Mouse (Mus musculus): ENCODE measurements around the gene Pde4b. TPM values are rescaled to one million over a fixed set of nuclear protein-coding genes. Genes with fewer than 3 reads are reported as not detected.

The Pde4b gene
- total RNA-seq, 1 experiment from 2014 or later: 214 TPM

DNA sequence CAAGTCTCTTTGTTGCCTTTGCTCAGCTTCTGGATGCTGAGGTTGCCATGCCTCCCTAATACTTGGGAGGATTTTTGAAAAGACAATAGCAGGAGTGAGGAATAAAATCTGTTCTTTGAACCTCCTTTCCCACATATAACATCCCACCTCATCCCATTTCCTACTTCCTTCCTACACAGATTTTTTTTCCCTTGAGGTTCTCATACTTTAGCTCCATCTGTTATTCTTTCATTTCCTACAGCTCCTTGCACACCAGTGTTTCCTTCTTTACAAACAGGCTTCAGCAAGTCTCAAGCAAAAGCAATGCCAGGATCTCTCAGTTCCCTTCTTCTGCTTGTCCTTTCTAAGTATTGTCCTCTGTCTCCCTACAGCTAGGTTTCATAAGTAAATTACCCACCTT lies 71.8 kb downstream of the Pde4b start:
- ATAC-seq (replicated peaks in 1 of 2; ENCODE audit: insufficient read depth in 1 of 2, low FRiP score in 2 of 2, low TSS enrichment in 1 of 2, low read depth in 1 of 2, poor library complexity in 2 of 2, severe bottlenecking in 2 of 2): no peak

DNA sequence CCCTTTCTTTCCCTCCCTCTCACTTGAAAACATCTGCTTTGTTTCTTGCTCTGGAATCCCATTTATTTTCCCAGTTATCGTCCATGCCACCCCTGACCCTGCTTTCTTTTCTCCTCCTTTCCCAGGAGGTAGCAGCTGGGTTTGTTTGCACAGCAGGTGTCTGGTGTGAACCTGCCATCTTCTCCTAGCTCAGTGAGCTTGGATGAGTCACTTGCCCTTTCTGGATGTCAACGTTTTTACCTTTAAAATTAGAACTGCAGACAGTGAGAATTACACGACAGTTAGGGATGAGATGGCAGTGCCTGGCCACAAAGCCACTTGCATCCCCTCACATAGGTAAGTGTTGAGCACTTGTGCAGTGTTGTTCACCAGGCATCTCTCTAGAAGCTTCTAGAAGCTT lies 84.3 kb downstream of the Pde4b start:
- no peak for ATAC-seq (replicated peaks in 1 of 2; ENCODE audit: insufficient read depth in 1 of 2, low FRiP score in 2 of 2, low TSS enrichment in 1 of 2, low read depth in 1 of 2, poor library complexity in 2 of 2, severe bottlenecking in 2 of 2)

DNA sequence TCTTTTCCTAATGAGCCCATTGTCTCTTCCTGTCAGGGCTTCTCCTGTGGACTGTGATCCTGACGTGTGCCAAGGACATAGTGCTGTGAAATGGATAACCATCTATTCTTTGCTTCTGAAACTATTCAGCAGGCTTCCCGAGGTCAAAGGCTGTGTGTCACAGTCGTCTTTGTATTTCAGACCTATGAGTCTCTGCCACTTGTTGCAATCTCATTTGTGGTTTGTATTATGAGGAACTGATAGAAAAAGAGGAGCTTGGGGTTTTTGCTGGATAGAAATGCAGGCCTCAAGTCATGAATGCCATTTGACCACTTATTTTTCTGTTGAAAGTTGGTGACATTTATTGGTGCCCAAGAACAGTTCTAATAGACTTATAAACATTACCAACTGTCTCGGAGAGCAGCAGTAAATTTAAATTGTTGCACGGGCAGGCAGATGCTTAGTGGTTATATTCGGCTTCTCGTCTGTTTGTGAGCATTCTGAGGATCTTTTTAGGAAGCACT lies 85.4 kb downstream of the Pde4b start:
- 0 out of 4 replicates have a peak, but pooled peaks of 1 of the 2 experiments have one; percentile 7 for ATAC-seq (replicated peaks in 1 of 2; ENCODE audit: insufficient read depth in 1 of 2, low FRiP score in 2 of 2, low TSS enrichment in 1 of 2, low read depth in 1 of 2, poor library complexity in 2 of 2, severe bottlenecking in 2 of 2)

DNA sequence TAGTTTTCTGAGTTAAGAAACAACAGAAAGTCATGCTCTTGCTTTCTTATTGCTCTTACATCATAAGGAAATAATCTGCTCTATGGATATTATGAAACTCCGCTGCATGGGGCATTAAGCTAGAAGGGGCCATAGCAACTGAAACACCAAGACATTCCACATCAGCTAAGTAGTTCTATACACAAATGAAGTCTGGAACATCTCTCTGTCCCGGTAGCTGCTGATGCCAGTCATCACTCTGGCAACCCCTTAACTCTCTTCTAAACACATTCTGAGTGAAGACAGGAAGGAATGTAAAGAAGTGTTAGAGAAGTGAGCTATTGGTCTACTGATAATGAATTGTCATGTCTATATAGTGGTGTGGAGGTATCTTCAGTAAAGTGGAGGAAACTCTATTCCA lies 88.6 kb downstream of the Pde4b start:
- ATAC-seq (replicated peaks in 1 of 2; ENCODE audit: insufficient read depth in 1 of 2, low FRiP score in 2 of 2, low TSS enrichment in 1 of 2, low read depth in 1 of 2, poor library complexity in 2 of 2, severe bottlenecking in 2 of 2): no peak

DNA sequence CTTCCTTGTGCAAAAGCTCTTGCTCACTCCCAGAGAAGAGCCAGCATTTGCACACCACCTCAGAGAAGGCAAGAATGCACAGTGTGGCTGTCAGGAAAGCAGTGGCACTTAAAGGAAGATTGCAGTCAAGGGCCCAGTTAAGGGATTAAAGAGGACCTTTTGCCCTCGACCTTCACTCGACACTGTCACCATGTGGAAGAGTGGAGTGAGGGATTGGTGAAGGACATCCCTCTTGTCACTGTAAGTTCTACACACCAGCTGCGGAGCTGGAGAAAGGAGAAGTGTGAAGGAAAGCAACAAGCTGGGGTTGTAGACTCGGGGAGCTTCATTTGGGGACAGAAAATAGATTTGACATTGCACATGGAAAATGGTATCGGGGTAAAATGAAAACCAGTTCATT lies 89.9 kb downstream of the Pde4b start:
- no peak for ATAC-seq (replicated peaks in 1 of 2; ENCODE audit: insufficient read depth in 1 of 2, low FRiP score in 2 of 2, low TSS enrichment in 1 of 2, low read depth in 1 of 2, poor library complexity in 2 of 2, severe bottlenecking in 2 of 2)

DNA sequence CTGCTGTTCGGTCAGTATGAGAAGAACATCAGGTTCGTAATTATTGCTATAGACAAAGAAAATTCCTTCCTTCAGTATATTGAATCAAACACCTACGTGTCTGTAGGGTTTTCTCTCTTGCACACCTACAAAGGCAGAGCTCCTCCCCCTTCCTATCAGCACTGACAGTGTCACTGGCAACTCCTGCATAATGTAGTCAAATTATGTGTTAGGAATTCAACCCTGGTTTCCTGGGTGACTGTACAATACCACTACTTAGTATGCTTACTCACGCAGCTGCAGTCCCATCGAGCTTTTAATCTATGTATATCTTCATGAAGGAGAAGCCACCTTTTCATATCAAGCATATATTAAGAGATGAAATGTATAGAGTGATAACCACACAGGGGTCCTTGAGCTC lies 99.5 kb downstream of the Pde4b start:
- ATAC-seq (replicated peaks in 1 of 2; ENCODE audit: insufficient read depth in 1 of 2, low FRiP score in 2 of 2, low TSS enrichment in 1 of 2, low read depth in 1 of 2, poor library complexity in 2 of 2, severe bottlenecking in 2 of 2): no peak

DNA sequence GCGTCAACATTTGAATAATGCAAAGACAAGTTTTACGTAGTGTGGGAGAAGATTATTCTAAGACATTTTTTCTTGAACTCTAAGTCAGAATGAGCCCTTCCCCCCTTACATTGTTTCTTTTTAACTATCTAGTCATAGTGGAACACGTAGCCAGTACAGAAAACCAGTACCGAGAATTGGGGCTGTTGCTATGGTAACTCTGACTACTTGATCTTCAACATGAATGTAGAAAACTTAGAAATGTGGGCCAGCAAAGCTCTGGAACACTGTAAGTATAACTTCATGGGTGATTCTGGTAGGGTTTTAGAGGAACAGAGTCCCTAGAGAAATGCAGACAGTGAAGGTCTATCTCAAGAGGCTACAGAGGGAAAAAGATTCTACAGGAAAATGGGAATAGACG lies 110.4 kb downstream of the Pde4b start:
- no peak for ATAC-seq (replicated peaks in 1 of 2; ENCODE audit: insufficient read depth in 1 of 2, low FRiP score in 2 of 2, low TSS enrichment in 1 of 2, low read depth in 1 of 2, poor library complexity in 2 of 2, severe bottlenecking in 2 of 2)

DNA sequence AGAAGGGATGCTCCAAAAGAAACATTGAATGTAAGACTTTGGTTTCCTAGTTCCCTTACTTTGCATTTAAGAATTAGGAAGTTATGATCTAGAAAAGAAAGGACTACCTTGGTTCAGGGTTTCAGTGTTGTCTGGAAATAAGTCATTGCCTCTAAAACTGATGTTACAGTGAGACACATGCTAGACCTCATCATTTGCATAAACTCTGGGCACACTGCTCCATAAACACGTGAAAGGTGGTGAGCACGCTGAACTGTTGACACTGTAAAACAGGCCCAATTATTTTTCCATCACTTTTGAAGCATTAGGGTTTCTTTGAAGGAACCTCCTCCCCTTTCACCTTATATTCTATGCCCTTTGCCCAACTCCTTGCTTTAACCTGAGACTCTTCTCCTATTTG lies 122.4 kb downstream of the Pde4b start:
- ATAC-seq (replicated peaks in 1 of 2; ENCODE audit: insufficient read depth in 1 of 2, low FRiP score in 2 of 2, low TSS enrichment in 1 of 2, low read depth in 1 of 2, poor library complexity in 2 of 2, severe bottlenecking in 2 of 2): no peak

DNA sequence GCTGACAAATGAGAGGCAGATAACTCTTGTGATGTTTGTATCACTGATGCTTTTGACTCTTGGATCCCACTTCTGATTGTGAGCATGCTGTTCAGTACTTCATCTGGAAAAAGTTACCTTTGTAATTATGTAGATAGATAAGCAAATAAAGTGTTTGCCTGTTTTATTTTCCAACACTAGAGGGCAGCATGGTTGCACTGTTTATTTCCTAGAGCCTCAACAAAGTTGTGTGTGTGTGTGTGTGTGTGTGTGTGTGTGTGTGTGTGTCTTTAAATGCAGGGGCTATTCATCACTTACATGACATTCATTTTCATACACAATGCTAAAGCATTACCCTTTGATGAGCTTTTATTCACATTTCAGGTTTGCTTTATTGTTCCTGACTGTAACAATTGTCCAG lies 139.4 kb downstream of the Pde4b start:
- no peak for ATAC-seq (replicated peaks in 1 of 2; ENCODE audit: insufficient read depth in 1 of 2, low FRiP score in 2 of 2, low TSS enrichment in 1 of 2, low read depth in 1 of 2, poor library complexity in 2 of 2, severe bottlenecking in 2 of 2)

DNA sequence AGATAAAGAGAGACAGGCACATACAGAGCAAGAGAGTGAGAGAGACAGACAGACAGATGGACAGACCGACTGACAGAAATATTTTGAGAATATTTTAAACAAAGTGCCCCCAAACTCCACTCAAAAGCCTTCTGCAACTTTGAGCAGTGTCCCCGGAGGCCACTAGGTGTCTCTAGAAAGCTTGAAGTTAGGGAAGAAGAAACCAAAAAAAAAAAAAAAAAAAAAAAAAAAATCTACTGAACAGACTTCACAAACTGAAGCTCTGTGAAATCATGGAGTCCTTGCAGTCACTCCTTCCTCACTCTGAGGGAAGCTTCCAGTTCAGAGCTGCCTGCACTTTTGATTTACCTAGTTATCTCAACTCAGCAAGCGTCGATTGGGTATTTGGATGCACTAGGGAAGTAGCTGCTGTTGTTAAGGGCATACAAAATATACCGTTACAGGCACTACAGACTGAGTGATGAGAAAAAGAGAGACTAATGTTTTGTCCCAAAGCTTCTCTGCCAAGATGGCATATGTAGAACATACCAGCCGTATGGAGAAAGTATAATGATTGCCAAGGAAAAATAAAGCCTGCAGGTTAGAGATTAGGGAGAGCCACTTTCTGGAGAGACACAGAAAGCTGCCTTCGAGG lies 141.7 kb downstream of the Pde4b start:
- ATAC-seq (replicated peaks in 1 of 2; ENCODE audit: insufficient read depth in 1 of 2, low FRiP score in 2 of 2, low TSS enrichment in 1 of 2, low read depth in 1 of 2, poor library complexity in 2 of 2, severe bottlenecking in 2 of 2): peak; percentile 65 to 70

DNA sequence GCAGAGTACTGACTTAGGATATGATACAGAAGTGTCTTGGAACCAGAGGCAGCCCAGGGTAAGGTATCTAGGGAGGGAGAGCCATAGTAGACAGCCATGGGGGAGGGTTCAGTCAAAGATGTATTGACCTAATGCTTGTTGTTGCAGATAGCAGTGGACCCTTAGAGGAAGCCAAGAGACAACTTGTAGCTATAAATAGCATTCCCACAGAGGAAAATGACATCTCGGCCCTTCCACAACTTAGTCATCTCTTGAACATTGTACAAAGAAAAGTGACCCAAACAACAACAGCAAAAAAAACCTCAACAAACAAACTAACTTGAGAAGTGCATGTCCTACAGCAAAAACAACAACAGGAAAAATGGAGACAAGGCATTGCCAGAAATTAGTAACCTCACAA lies 143.6 kb downstream of the Pde4b start:
- ATAC-seq (replicated peaks in 1 of 2; ENCODE audit: insufficient read depth in 1 of 2, low FRiP score in 2 of 2, low TSS enrichment in 1 of 2, low read depth in 1 of 2, poor library complexity in 2 of 2, severe bottlenecking in 2 of 2): no peak

DNA sequence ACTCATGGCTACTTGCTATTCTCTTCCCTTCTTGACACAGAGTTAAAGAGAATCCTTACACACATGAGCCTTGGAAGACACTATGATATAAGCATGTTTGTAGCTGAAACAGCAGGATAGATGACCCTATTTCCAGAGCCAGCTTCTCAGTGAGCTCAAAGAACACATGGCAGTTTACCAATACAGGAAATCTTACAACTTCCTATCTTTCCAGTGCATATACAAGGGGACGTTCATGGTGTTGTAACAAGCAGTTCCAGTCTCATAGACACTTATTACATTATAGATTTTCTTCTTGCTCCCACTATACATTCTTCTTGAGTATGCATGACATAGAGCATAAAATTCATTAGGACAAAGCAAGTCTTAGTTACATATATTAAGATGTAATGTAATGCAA lies 146.3 kb downstream of the Pde4b start:
- peak in 1 of 2 experiments; percentile 37; a peak in 1 of 4 replicates for ATAC-seq (replicated peaks in 1 of 2; ENCODE audit: insufficient read depth in 1 of 2, low FRiP score in 2 of 2, low TSS enrichment in 1 of 2, low read depth in 1 of 2, poor library complexity in 2 of 2, severe bottlenecking in 2 of 2)

DNA sequence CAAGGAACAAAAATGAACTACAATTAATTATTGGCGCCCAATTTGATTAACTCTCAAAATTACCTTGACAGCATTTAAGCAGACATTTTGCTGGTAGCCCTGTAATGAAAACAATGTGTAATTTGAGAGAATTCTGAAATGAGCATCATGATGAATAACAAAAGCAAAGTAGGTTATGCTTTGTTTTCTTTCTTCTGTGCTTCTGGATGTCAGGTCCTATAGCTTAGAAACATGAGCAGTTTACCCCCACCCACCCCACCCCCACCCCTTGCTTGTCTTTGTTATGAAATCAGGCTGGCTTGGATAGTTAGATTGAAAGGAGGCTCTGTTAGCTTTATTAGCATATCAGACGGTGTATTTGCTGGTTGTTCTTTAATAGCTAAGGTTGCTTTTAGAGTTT lies 147.8 kb downstream of the Pde4b start:
- ATAC-seq (replicated peaks in 1 of 2; ENCODE audit: insufficient read depth in 1 of 2, low FRiP score in 2 of 2, low TSS enrichment in 1 of 2, low read depth in 1 of 2, poor library complexity in 2 of 2, severe bottlenecking in 2 of 2): no peak

DNA sequence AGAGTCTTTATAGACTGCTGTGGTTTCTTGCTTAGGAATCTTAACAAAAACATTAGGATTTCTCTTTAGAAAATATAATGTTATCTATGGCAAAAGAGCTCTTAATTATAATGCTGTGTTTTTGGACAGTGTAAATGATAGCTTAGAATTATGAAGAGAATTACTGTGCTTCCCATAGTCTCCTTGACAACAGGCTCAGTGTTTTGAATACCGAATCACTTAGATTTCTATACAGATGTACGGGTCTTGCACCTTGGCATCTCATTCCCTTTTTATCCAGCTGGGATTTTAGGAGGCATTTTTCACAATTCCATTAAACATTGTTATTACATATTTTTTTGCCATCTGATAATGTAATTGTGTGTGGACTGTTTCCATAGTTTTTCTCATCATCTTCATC lies 151.8 kb downstream of the Pde4b start:
- no peak for ATAC-seq (replicated peaks in 1 of 2; ENCODE audit: insufficient read depth in 1 of 2, low FRiP score in 2 of 2, low TSS enrichment in 1 of 2, low read depth in 1 of 2, poor library complexity in 2 of 2, severe bottlenecking in 2 of 2)

DNA sequence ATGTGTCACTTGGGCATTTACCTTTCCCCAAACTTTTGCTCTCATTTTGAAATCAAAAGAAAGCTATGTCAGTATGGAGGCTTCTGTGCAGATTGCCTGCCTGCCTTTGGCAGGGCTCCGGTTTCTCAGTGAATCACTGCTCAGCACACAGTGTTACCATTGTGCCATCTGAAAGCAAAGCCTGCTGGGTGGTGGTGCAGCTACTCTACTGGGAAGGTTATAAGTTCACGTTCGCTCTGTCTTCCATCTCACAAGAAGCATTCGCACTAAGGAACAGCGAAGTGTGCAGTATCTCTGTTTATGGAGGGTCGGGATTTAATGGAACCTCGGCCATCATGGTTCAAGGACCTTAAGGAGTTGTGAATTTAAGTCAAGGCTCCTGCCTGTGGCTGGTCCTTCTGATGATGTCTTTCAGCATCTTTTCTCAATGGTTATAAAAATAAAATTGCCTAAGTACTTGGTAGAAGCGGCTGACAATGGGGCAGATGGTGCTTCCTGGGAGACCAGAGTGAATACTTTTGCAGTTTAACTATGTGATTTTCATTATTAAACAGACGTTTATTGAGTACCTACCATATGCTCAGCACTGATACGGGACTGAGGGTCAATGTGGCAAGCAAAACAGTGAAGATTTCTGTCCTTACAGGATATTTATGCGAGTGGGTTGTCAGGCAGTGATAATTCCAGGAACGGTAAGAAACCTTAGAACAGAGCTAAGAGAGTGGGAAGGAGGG lies 152.5 kb downstream of the Pde4b start:
- no peak for ATAC-seq (replicated peaks in 1 of 2; ENCODE audit: insufficient read depth in 1 of 2, low FRiP score in 2 of 2, low TSS enrichment in 1 of 2, low read depth in 1 of 2, poor library complexity in 2 of 2, severe bottlenecking in 2 of 2)

DNA sequence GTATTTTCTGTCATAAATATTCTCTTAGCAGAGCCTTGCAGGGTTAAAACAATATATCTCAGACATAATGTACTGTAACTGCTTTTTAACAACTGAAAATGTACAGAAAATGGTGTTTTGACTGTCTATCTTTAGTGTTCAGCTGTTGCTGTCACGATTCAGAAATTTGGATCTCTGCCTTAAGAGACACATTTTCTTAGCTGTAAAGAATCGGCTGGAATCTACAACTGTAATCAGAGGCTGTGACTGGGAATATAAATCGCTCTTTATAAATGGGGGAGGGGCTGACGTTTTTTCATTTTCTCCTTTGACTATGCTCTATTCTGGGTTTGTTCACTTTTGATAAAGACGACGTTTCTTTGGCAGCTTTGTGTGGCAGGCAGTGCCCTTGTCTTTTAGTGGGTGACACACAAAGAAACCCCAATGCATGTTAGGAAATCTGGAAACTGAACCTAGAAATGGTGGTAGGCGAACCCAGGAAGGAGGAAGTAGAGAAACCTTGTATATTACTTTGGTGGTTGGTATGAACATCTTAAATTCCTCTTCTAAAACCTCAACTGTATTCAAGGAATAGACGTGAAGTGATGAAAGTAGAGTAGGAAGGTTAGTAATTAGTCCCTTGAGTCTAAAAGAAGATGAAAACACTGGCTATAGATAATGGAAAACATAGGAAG lies 153.5 kb downstream of the Pde4b start:
- no peak for ATAC-seq (replicated peaks in 1 of 2; ENCODE audit: insufficient read depth in 1 of 2, low FRiP score in 2 of 2, low TSS enrichment in 1 of 2, low read depth in 1 of 2, poor library complexity in 2 of 2, severe bottlenecking in 2 of 2)

DNA sequence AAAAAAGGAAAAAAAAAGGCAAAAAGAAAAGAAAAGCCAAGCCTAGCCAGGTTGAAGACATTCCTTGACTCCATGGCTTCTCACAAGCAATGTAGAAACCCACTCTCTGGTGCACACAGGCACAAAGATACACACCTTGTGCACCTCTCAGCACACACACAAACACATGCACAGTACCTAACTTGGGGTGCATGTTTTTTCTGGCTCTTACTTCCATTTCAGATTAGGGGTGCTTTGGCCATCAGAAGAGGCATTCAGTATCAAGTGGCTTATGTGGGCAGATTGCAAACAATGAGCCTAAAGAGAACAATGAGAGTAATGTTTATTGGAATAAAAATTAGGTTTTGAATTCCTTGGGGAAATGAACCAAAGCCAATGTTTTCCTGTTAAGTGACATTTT lies 166.7 kb downstream of the Pde4b start:
- no peak for ATAC-seq (replicated peaks in 1 of 2; ENCODE audit: insufficient read depth in 1 of 2, low FRiP score in 2 of 2, low TSS enrichment in 1 of 2, low read depth in 1 of 2, poor library complexity in 2 of 2, severe bottlenecking in 2 of 2)

All from hematopoietic stem cell, adult 5-6 weeks (primary cell).